Mouse (Mus musculus): ENCODE data around the gene Mboat2. TPM values are rescaled to one million over a fixed set of nuclear protein-coding genes. Genes with fewer than 3 reads are reported as not detected.

Mboat2 gene
- polyA plus RNA-seq, 1 experiment from 2014 or later: 32.1 TPM

DNA sequence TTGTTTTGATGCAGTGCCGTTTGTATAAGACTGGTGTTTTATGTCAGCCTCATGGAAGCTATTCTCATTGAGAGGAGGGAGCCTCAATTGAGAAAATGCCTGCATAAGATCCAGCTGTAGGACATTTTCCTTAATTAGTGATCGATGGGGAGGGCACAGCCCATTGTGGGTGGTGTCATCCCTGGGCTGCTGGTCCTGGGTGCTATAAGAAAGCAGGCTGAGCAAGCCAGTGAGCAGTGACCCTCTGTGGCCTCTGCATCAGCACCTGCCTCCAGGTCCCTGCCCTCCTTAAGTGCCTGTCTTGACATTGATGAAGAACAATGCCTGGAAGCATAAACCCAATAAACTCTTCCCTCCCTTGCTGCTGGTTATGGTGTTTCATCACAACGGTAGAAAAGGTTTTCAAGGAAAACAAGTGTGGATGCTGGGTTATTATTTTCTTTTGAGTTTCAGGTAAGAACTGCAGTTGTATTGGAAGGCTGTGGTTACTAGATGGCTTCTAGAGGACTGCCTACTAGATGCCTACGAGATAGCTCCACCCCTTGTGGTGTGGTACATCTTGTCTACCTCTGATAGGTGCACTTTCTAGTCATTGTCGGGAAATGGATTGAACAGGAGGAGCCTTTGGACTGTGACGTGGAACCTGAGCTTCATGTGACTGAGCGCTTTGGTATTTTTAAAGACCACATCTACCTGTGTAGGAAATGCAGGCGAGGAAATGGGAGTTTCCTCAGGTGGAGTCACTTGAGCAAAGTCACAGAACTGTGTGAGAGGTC lies 60.2 kb downstream of the Mboat2 start:
- no peaks in the 10 kb centered on the region for H3K27me3 ChIP-seq (replicated peaks; ENCODE audit: insufficient read depth, low read length)
- no peak overlapping the region for H3K4me2 ChIP-seq (replicated peaks; ENCODE audit: low read depth, low read length)
- no peaks in the 10 kb centered on the region for H3K36me3 ChIP-seq (ENCODE audit: insufficient read depth, low read length)
- no peak overlapping the region for H3K27ac ChIP-seq (ENCODE audit: low read length)
- DNase-seq (ENCODE audit: low spot score) (no peak), ATAC-seq (no peak)
- H3K4me1 ChIP-seq (ENCODE audit: insufficient read depth, low read depth, low read length): peaks cover 14% of the 10 kb centered on the region; the same call in 1 of the 2 replicates
- no peaks in the 10 kb centered on the region for H3K9me3 ChIP-seq (ENCODE audit: low read length)
- no peak for TF ChIP-seq CTCF (IDR thresholded peaks at IDR 0.05)
- TF ChIP-seq EP300 (IDR thresholded peaks at IDR 0.05): peak; percentile 51; the same call in 1 of the 2 replicates
- no peak overlapping the region for H3K9ac ChIP-seq (replicated peaks; ENCODE audit: low read depth)
- WGBS: 87% methylated on average over 8 of the region's 8 CpGs
- H3K4me3 ChIP-seq (ENCODE audit: low read depth, low read length): no peak overlapping the region

DNA sequence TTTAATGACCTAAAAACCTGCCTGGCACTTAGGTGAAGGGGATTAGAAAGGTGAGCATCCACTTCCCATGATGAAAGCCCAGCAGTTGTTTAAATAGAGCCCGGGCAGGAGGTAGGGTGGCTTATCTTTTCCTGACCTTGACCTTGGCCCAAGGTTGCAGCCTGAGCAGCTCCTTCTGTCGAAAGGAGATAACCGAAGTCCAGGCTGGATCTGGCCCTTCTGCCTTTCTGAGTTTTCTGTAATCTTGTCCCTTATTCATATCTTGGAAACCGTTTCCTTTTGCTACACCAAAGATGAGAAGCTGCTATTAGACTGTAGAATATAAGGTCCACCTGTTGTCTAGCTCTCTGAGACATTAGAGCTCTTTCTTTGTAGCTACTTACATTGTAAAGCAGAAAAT lies 61.9 kb downstream of the Mboat2 start:
- TF ChIP-seq CTCF (IDR thresholded peaks at IDR 0.05): no peak
- no peak for TF ChIP-seq EP300 (IDR thresholded peaks at IDR 0.05)
- no peak overlapping the region for H3K4me2 ChIP-seq (replicated peaks; ENCODE audit: low read depth, low read length)
- H3K9ac ChIP-seq (replicated peaks; ENCODE audit: low read depth): no peak overlapping the region
- no peaks in the 10 kb centered on the region for H3K9me3 ChIP-seq (ENCODE audit: low read length)
- H3K4me3 ChIP-seq (ENCODE audit: low read depth, low read length): no peak overlapping the region
- no peaks in the 10 kb centered on the region for H3K27me3 ChIP-seq (replicated peaks; ENCODE audit: insufficient read depth, low read length)
- H3K36me3 ChIP-seq (ENCODE audit: insufficient read depth, low read length): no peaks in the 10 kb centered on the region
- H3K4me1 ChIP-seq (ENCODE audit: insufficient read depth, low read depth, low read length): peaks cover 14% of the 10 kb centered on the region; the same call in 1 of the 2 replicates
- no peak overlapping the region for H3K27ac ChIP-seq (ENCODE audit: low read length)
- DNase-seq (ENCODE audit: low spot score): no peak
- no peak for ATAC-seq
- WGBS: 42% methylated on average over 4 of the region's 4 CpGs

DNA sequence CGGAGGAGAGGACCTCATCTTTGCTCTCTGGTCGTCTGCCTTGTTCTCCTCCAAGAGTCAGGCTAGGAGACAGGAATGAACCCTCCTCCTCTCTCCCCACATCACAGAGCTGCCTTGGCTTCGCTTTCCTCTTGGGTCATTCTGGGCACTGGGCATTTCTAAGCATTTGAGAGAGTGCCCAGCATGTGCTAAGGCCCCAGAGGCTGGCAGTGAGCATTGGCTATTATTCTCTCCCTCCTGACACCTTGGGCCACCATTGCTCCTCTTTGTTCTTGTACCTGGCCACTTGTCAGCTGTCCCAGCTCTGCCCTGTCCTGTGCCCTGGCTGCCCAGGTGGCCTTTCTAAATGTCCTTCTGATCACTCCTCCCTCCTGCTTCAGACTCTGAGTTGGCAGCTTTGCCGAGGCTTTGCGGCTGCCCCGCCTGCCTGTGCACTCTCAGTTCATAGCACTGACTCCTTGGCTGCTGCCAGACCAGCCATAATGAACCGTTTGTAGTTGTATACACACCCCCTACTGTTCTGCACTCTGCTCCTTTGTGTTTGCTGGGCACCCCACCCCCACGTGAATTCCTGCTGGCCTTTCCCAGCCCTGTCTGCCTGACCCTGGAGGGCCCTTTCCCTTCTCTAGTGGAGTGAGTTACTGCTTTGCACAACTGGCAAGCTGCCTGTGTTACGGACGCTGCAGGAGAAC lies 63.2 kb downstream of the Mboat2 start:
- no peak overlapping the region; the same call in 1 of the 2 replicates for H3K4me2 ChIP-seq (replicated peaks; ENCODE audit: low read depth, low read length)
- H3K36me3 ChIP-seq (ENCODE audit: insufficient read depth, low read length): no peaks in the 10 kb centered on the region
- no peak overlapping the region for H3K4me3 ChIP-seq (ENCODE audit: low read depth, low read length)
- no peak overlapping the region for H3K9ac ChIP-seq (replicated peaks; ENCODE audit: low read depth)
- no peaks in the 10 kb centered on the region for H3K9me3 ChIP-seq (ENCODE audit: low read length)
- no peaks in the 10 kb centered on the region for H3K27me3 ChIP-seq (replicated peaks; ENCODE audit: insufficient read depth, low read length)
- DNase-seq (ENCODE audit: low spot score) (peak; percentile 92), ATAC-seq (peak; percentile 87)
- peak; percentile 37 for TF ChIP-seq CTCF (IDR thresholded peaks at IDR 0.05)
- TF ChIP-seq EP300 (IDR thresholded peaks at IDR 0.05): peak; percentile 61
- 36% methylated on average over 10 of the region's 10 CpGs for WGBS
- peaks cover 14% of the 10 kb centered on the region; the same call in 1 of the 2 replicates for H3K4me1 ChIP-seq (ENCODE audit: insufficient read depth, low read depth, low read length)
- peak overlapping the region; percentile 69 for H3K27ac ChIP-seq (ENCODE audit: low read length)

DNA sequence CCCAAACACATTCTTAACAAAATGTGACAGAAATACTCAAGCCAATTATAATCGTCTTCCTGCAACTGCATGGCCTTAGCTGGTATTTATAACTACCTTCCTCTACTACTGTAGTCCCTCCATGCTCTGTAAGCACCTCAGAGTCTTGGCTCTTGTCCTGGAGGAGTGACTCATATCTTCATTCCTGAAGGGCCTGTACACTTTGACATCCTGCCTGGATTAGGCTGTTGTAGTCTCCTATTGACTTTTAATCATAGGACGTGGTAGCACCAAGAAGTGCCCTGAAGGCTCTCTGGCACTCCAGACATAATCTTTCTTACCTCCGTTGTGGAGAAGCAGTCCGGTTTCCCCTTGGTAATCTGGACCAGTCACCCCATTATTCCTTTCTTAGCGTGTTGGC lies 64.7 kb downstream of the Mboat2 start:
- Histone ChIP-seq H3K9ac (replicated peaks; ENCODE audit: low read depth) (no peak overlapping the region), H3K4me3 (ENCODE audit: low read depth, low read length) (no peak overlapping the region), H3K36me3 (ENCODE audit: insufficient read depth, low read length) (no peaks in the 10 kb centered on the region), H3K27me3 (replicated peaks; ENCODE audit: insufficient read depth, low read length) (no peaks in the 10 kb centered on the region), H3K27ac (ENCODE audit: low read length) (0 out of 2 replicates have a peak overlapping the region, but pooled peaks have one; percentile 17), H3K9me3 (ENCODE audit: low read length) (no peaks in the 10 kb centered on the region), H3K4me2 (replicated peaks; ENCODE audit: low read depth, low read length) (no peak overlapping the region), H3K4me1 (ENCODE audit: insufficient read depth, low read depth, low read length) (peaks cover 14% of the 10 kb centered on the region; the same call in 1 of the 2 replicates)
- peak; percentile 79 for ATAC-seq
- 36% methylated on average over 5 of the region's 5 CpGs for WGBS
- DNase-seq (ENCODE audit: low spot score): peak; percentile 91
- TF ChIP-seq EP300 (IDR thresholded peaks at IDR 0.05) (peak; percentile 90), CTCF (IDR thresholded peaks at IDR 0.05) (no peak)

DNA sequence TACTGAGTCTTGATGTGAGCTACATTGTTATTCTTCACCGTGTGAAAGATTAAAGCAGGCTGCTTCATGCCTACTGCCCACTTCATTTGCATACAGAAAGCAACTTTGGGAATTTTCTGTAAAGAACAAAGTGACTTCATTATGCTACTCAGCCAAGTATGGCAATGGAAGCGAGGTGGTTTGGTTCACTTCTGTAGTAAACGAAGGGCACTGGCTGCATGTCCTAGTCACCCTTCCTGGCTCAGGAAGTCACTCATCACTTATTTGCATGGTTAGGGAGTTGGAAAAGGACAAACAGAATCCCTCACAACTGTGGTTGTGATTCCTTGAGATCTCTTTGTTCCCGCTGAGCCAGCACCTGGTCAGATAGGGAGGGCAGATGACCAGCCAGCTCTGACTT lies 66.7 kb downstream of the Mboat2 start:
- DNase-seq (ENCODE audit: low spot score) (no peak), ATAC-seq (no peak)
- no peak for TF ChIP-seq CTCF (IDR thresholded peaks at IDR 0.05)
- no peak for TF ChIP-seq EP300 (IDR thresholded peaks at IDR 0.05)
- Histone ChIP-seq H3K27ac (ENCODE audit: low read length) (no peak overlapping the region), H3K4me1 (ENCODE audit: insufficient read depth, low read depth, low read length) (peaks cover 14% of the 10 kb centered on the region; the same call in 1 of the 2 replicates), H3K9ac (replicated peaks; ENCODE audit: low read depth) (no peak overlapping the region), H3K27me3 (replicated peaks; ENCODE audit: insufficient read depth, low read length) (no peaks in the 10 kb centered on the region), H3K4me3 (ENCODE audit: low read depth, low read length) (no peak overlapping the region), H3K4me2 (replicated peaks; ENCODE audit: low read depth, low read length) (no peak overlapping the region), H3K36me3 (ENCODE audit: insufficient read depth, low read length) (no peaks in the 10 kb centered on the region), H3K9me3 (ENCODE audit: low read length) (no peaks in the 10 kb centered on the region)
- WGBS: 76% methylated on average over 4 of the region's 4 CpGs

DNA sequence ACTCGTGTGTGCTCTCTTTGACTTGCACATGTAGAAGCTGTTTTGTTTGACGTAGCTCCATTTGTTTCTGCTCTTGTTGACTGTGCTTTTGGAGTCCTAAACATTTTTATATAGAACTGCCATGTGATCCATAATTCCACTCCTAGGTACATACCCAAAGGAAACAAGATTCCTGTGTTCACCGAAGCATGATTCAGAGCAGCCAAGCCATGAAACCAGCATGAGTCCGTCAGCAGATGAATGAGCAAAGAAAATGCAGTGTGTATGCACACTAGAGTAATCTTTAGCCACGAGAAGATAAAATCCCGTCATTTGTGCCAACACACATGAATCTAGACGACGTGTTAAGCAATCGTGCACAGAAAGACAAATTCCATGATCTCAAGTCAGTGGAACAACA lies 67.5 kb downstream of the Mboat2 start:
- no peak overlapping the region for H3K4me3 ChIP-seq (ENCODE audit: low read depth, low read length)
- DNase-seq (ENCODE audit: low spot score) (peak; percentile 36), ATAC-seq (no peak)
- no peak overlapping the region for H3K4me2 ChIP-seq (replicated peaks; ENCODE audit: low read depth, low read length)
- WGBS: 61% methylated on average over 9 of the region's 9 CpGs
- no peaks in the 10 kb centered on the region for H3K36me3 ChIP-seq (ENCODE audit: insufficient read depth, low read length)
- no peak overlapping the region for H3K27ac ChIP-seq (ENCODE audit: low read length)
- no peaks in the 10 kb centered on the region for H3K27me3 ChIP-seq (replicated peaks; ENCODE audit: insufficient read depth, low read length)
- H3K4me1 ChIP-seq (ENCODE audit: insufficient read depth, low read depth, low read length): peaks cover 14% of the 10 kb centered on the region; the same call in 1 of the 2 replicates
- TF ChIP-seq EP300 (IDR thresholded peaks at IDR 0.05) (no peak), CTCF (IDR thresholded peaks at IDR 0.05) (no peak)
- no peak overlapping the region for H3K9ac ChIP-seq (replicated peaks; ENCODE audit: low read depth)
- no peaks in the 10 kb centered on the region for H3K9me3 ChIP-seq (ENCODE audit: low read length)

All from lung, postnatal 0 days (tissue).